Mouse (Mus musculus): ENCODE measurements around the gene Kctd10. TPM values are rescaled to one million over a fixed set of nuclear protein-coding genes. Genes with fewer than 3 reads are reported as not detected.
A peak's percentile ranks its signal among the peaks of the same experiment; 100 is the strongest.

Gene Kctd10
- total and polyA plus RNA-seq, 2 experiments, result 11.4 to 14.4 TPM

- 12% methylated on average over 11 of the region's 11 CpGs for WGBS
- Histone ChIP-seq H3K4me3 (ENCODE audit: insufficient read depth, low read depth, low read length) (no peak overlapping the region), H3K27me3 (ENCODE audit: control insufficient read depth, insufficient read depth, low read length) (no peaks in the 10 kb centered on the region), H3K79me2 (ENCODE audit: control insufficient read depth, insufficient read depth, low read length) (no peaks in the 10 kb centered on the region), H3K36me3 (ENCODE audit: control insufficient read depth, insufficient read depth, low read length) (peaks cover 2% of the 10 kb centered on the region; the same call in 1 of the 2 replicates), H3K4me1 (ENCODE audit: control insufficient read depth, insufficient read depth, low read length) (peaks cover 17% of the 10 kb centered on the region), H3K27ac (replicated peaks; ENCODE audit: insufficient read depth, low read depth, low read length) (peak overlapping the region; percentile 62), H3K9ac (ENCODE audit: low read depth, low read length) (0 out of 2 replicates have a peak overlapping the region, but pooled peaks have one; percentile 3)
- TF ChIP-seq CTCF (IDR thresholded peaks at IDR 0.05; ENCODE audit: low read depth, low read length) (no peak), POLR2A (IDR thresholded peaks at IDR 0.05; ENCODE audit: extremely low read depth, insufficient read depth, low read length) (no peak)
- DNase-seq (ENCODE audit: extremely low read depth, low read depth, low spot score), result peak; percentile 74
These were observed 41.4 kb upstream of the Kctd10 start for GRCm38 (mm10) chr5:114421561-114422298.

DNA sequence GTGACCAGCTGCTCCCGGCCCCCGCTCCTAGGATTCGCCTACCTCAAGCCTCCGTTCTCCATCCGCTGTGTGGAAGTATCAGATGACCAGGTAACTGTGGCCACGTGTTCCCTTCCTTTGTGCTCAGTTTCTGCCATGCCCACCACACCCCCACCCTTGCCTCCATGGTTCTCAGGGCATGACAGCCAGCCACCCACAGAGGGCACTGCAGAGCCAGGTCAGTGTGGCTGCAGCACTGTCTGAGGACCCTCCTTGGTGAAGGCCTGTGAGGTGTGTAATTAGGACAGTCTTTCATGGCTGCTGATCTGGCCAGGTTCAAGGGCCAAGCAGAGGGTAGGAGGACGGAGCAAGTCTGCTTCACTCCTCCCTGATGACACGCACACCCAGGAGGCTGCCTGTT, 38.2 kb upstream of the Kctd10 start:
- 93% methylated on average over 8 of the region's 8 CpGs for WGBS
- Histone ChIP-seq H3K27me3 (ENCODE audit: control insufficient read depth, insufficient read depth, low read length) (no peaks in the 10 kb centered on the region), H3K79me2 (ENCODE audit: control insufficient read depth, insufficient read depth, low read length) (no peaks in the 10 kb centered on the region), H3K9ac (ENCODE audit: low read depth, low read length) (no peak overlapping the region), H3K27ac (replicated peaks; ENCODE audit: insufficient read depth, low read depth, low read length) (no peak overlapping the region), H3K4me1 (ENCODE audit: control insufficient read depth, insufficient read depth, low read length) (peaks cover 14% of the 10 kb centered on the region), H3K36me3 (ENCODE audit: control insufficient read depth, insufficient read depth, low read length) (peaks cover 10% of the 10 kb centered on the region), H3K4me3 (ENCODE audit: insufficient read depth, low read depth, low read length) (no peak overlapping the region)
- TF ChIP-seq POLR2A (IDR thresholded peaks at IDR 0.05; ENCODE audit: extremely low read depth, insufficient read depth, low read length) (no peak), CTCF (IDR thresholded peaks at IDR 0.05; ENCODE audit: low read depth, low read length) (peak; percentile 57)
- DNase-seq (ENCODE audit: extremely low read depth, low read depth, low spot score), result no peak

DNA sequence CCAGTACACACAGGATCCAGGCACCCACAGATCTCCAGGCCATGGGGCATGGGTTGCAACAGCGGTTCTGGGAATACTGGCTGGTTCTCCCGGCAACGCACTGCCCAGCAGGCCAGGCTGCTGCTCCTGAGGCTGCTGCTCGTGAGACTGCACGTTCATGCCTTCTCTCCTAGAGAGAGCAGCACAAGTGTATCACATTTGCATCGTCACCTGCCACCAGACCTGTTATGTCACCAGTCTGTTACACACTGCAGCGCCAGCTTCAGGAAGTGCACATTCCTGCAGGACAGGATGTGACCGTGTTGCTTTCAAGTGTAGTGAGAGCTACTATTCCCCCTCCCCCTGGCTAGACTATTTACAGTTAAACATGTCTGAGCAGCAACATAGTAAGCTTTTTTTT, 36.5 kb upstream of the Kctd10 start:
- no peaks in the 10 kb centered on the region for H3K27me3 ChIP-seq (ENCODE audit: control insufficient read depth, insufficient read depth, low read length)
- no peak overlapping the region for H3K9ac ChIP-seq (ENCODE audit: low read depth, low read length)
- TF ChIP-seq POLR2A (IDR thresholded peaks at IDR 0.05; ENCODE audit: extremely low read depth, insufficient read depth, low read length) (no peak), CTCF (IDR thresholded peaks at IDR 0.05; ENCODE audit: low read depth, low read length) (no peak)
- no peak overlapping the region for H3K4me3 ChIP-seq (ENCODE audit: insufficient read depth, low read depth, low read length)
- no peak overlapping the region for H3K27ac ChIP-seq (replicated peaks; ENCODE audit: insufficient read depth, low read depth, low read length)
- H3K4me1 ChIP-seq (ENCODE audit: control insufficient read depth, insufficient read depth, low read length), result peaks cover 8% of the 10 kb centered on the region; the same call in 1 of the 2 replicates
- no peaks in the 10 kb centered on the region for H3K79me2 ChIP-seq (ENCODE audit: control insufficient read depth, insufficient read depth, low read length)
- peaks cover 13% of the 10 kb centered on the region for H3K36me3 ChIP-seq (ENCODE audit: control insufficient read depth, insufficient read depth, low read length)
- DNase-seq (ENCODE audit: extremely low read depth, low read depth, low spot score), result no peak
- 67% methylated on average over 8 of the region's 8 CpGs for WGBS

GRCm38 (mm10) chr5:114415606-114416005, 35.3 kb upstream of the Kctd10 start:
- 89% methylated on average over 5 of the region's 5 CpGs for WGBS
- no peak overlapping the region for H3K27ac ChIP-seq (replicated peaks; ENCODE audit: insufficient read depth, low read depth, low read length)
- no peak for DNase-seq (ENCODE audit: extremely low read depth, low read depth, low spot score)
- H3K36me3 ChIP-seq (ENCODE audit: control insufficient read depth, insufficient read depth, low read length), result peaks cover 15% of the 10 kb centered on the region
- no peaks in the 10 kb centered on the region for H3K27me3 ChIP-seq (ENCODE audit: control insufficient read depth, insufficient read depth, low read length)
- H3K4me3 ChIP-seq (ENCODE audit: insufficient read depth, low read depth, low read length), result no peak overlapping the region
- no peaks in the 10 kb centered on the region for H3K79me2 ChIP-seq (ENCODE audit: control insufficient read depth, insufficient read depth, low read length)
- TF ChIP-seq CTCF (IDR thresholded peaks at IDR 0.05; ENCODE audit: low read depth, low read length), result no peak
- no peak for TF ChIP-seq POLR2A (IDR thresholded peaks at IDR 0.05; ENCODE audit: extremely low read depth, insufficient read depth, low read length)
- H3K9ac ChIP-seq (ENCODE audit: low read depth, low read length), result no peak overlapping the region
- no peaks in the 10 kb centered on the region for H3K4me1 ChIP-seq (ENCODE audit: control insufficient read depth, insufficient read depth, low read length)

- TF ChIP-seq CTCF (IDR thresholded peaks at IDR 0.05; ENCODE audit: low read depth, low read length) (no peak), POLR2A (IDR thresholded peaks at IDR 0.05; ENCODE audit: extremely low read depth, insufficient read depth, low read length) (no peak)
- H3K27me3 ChIP-seq (ENCODE audit: control insufficient read depth, insufficient read depth, low read length), result no peaks in the 10 kb centered on the region
- H3K9ac ChIP-seq (ENCODE audit: low read depth, low read length), result no peak overlapping the region
- H3K4me3 ChIP-seq (ENCODE audit: insufficient read depth, low read depth, low read length), result no peak overlapping the region
- H3K27ac ChIP-seq (replicated peaks; ENCODE audit: insufficient read depth, low read depth, low read length), result no peak overlapping the region
- no peaks in the 10 kb centered on the region for H3K4me1 ChIP-seq (ENCODE audit: control insufficient read depth, insufficient read depth, low read length)
- no peak for DNase-seq (ENCODE audit: extremely low read depth, low read depth, low spot score)
- H3K36me3 ChIP-seq (ENCODE audit: control insufficient read depth, insufficient read depth, low read length), result peaks cover 16% of the 10 kb centered on the region
- 75% methylated on average over 16 of the region's 16 CpGs for WGBS
- no peaks in the 10 kb centered on the region for H3K79me2 ChIP-seq (ENCODE audit: control insufficient read depth, insufficient read depth, low read length)
These were observed 32.9 kb upstream of the Kctd10 start for GRCm38 (mm10) chr5:114413067-114413735.

Data from liver, adult 2 months (tissue).